Mouse (Mus musculus): ENCODE measurements around the gene Spc24.
A peak's percentile ranks its signal among the peaks of the same experiment; 100 is the strongest.

Spc24 gene

DNA sequence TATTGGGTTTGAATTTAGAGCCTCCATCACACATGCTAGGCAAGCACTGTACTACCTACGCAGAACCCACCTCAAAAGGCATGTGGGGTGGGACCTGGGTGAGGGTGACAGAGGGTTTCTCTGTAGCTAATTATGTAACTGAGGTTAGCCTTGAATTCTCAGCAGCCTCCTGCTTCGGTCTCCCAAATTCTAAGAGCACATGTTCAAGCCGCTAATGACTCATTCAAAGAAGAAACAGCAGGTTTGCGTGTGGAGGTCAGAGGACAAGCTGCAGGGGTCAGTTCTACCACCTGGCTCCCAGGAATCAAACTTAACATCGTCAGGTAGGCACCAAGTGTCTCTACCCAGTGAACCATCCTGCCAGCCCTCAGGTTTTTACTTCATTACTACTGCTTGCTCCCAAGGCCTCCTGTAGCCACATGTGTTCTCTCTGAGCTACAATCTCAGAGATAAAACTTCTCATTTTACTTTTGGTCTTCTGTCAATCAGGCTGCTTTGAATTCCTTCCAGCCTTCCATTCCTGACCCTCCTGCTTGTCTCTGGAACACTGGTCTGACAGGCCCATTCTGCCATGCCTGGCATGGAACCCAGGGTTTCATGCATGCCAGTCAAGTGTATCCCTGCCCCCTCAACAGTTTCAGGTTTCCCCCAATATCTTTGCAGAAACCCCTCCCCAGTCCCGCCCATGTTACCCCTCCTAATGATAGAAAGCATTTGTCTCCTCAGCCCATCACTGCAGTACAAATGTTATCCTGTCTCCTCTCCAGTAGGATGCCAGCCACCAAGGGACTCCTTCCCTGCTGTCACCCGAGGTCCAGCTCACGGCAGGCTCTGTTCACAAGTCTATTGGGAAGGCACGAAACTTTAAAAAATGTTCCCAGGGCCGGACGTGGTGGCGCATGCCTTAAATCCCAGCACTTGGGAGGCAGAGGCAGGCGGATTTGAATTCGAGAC is 1.2 kb downstream of the Spc24 start:
- no peak for TF ChIP-seq GATA4 (IDR thresholded peaks at IDR 0.05; ENCODE audit: insufficient replicate concordance, low read length)

DNA sequence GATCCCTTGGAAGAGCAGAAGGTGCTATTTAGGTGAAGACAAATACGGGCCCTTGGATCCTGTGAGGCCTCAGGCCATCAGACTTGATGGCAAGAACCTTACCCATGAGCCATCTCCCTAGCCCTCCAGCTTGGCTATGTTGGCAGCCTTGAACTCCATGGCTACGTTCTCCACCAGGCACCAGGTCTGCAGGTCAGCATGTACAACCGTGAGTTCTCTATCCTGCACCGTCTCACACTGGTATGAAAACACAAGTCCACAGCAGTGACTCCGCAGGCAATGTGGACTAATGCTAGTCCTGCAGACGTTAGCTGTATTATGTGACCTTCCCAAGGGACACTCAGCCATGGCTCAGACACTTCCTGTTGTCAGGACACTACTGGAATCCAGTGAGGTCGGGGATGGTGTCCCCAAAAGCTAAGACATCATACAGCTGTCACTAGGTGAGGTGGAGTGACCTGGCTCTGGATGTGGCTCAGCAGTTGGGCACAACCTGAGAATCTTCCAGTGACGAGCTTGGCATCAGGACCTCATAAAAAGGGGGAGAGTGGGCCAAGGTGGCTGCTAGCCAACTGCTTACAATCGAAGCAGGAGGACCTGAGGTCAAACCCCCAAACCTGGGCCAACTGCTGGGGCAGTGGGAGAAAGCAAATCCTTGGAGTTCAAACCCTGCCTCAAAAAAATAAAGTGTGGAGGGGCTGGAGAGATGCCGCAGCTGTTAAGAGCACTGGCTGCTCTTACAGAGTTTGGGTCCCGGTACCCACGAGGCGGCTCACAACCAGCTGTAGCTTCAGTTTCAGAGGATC is 5.4 kb downstream of the Spc24 start:
- no peak for TF ChIP-seq GATA4 (IDR thresholded peaks at IDR 0.05; ENCODE audit: insufficient replicate concordance, low read length)

GRCm38 (mm10) chr9:21754003-21754402 is 6.1 kb downstream of the Spc24 start:
- no peak for TF ChIP-seq GATA4 (IDR thresholded peaks at IDR 0.05; ENCODE audit: insufficient replicate concordance, low read length)

- TF ChIP-seq GATA4 (IDR thresholded peaks at IDR 0.05; ENCODE audit: insufficient replicate concordance, low read length): no peak
Observed at GRCm38 (mm10) chr9:21752252-21752792, 7.8 kb downstream of the Spc24 start.

DNA sequence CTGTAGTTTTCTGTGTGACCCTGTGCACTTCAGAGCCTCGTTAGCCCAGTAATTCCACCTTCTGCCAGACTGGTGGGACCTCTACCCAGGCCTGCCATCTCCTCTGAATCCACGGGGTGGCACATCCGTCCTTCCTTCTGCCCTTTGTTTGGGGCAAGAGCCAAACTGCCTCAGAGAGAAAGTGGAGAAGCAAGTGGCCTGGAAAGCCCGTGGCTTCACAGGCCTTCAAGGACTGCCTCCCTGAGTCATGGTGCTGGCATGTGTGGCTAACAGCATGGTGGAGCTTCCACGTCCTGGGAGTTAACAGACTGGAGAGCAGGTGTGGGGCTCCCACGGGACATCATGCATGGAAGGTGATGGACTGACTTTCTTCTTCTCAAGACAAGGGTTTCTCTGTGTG is 8.8 kb downstream of the Spc24 start:
- no peak for TF ChIP-seq GATA4 (IDR thresholded peaks at IDR 0.05; ENCODE audit: insufficient replicate concordance, low read length)

DNA sequence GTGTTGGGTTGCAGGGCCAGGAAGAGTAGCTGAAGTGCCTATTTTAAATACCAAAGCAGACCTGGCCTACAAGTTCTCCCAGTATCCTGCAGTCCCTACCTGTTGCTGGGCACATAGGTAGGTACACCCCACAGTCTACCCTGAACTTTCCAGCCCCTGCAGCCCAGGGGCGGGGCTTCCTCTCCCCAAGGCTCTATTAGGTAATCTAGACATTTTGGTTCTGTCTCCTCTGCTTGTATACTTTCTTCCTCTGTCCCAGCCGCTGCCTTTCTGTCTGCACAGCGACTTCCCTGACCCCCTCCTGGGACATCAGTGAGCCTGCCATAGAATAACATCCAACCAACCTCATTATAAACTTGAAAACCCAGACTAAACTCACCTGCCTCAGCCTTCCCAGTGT is 9.7 kb downstream of the Spc24 start:
- no peak for TF ChIP-seq GATA4 (IDR thresholded peaks at IDR 0.05; ENCODE audit: insufficient replicate concordance, low read length)

DNA sequence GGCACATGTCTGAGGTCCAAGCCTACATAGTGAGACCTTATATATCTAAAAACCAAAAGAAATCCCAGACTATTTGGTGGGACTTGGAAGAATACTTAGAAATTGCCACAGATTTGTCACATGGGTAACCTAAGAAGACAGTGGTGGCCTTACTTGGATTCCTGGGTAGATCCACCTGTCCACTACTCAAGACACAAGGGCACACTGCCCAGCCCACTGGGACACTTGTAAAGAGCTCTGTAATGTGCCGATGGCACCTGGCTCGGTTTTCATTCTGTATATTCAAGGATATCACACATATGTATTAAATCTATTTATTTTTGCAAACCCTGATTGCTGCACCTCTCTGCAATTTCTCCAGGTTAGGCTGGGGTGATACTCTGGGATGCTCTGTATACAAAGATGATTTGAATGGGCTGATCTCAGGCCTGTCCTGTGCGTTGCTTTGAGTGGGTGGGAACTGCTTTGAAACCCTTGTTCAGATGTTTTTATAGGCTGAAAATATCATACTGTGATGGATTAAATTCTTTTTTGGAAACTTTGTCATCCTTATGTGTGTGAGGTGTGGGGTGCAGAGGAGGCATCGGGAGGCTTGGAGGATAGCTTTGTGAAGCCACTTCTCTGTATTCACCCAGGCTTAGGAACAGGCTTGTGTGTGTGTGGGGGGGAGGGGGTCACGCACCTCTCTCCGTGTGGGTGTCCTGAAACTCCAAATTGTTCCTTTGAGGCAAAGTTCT is 10.6 kb downstream of the Spc24 start:
- TF ChIP-seq GATA4 (IDR thresholded peaks at IDR 0.05; ENCODE audit: insufficient replicate concordance, low read length): no peak

DNA sequence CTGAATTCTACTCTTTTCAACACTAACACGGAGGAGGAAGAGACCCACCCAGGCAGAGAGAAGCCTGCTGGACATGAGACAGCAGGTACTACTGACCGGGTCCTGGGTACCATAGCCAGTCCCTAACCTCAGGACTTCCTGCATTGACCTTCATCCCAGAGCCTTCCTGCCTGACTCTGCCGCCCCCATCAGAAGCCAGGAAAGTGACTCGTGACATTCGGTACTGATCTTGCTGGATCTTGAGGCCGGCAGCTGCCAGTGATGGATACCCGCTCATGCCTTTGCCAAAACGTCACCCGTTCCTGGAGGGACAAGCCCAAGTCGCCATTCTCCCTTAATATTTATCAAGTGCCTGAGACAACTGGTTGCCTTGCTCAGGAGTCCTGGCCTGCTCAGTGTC is 11.6 kb downstream of the Spc24 start:
- no peak for TF ChIP-seq GATA4 (IDR thresholded peaks at IDR 0.05; ENCODE audit: insufficient replicate concordance, low read length)

DNA sequence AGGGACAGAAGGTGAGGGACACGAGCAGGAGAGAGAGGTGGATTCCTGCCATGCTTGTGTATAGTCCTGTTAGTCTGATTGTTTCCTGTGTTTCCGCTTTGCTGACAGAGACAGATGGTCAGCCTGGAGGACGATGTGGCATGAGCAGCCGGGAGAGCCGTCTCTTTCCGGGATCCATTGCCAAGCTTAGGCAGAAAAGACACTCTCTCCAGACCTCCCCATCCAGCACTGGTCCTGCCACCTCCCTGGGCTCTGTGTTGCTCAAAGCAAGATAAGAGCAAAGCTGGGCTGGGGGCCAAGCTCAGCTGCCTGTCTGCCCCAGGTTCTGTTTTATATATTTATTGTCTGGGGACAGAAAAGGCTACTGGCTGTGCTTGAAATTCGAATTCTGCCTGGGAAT is 12.1 kb downstream of the Spc24 start:
- peak; percentile 62; the same call in 1 of the 2 replicates for TF ChIP-seq GATA4 (IDR thresholded peaks at IDR 0.05; ENCODE audit: insufficient replicate concordance, low read length)

GRCm38 (mm10) chr9:21747238-21747774 is 12.8 kb downstream of the Spc24 start:
- no peak for TF ChIP-seq GATA4 (IDR thresholded peaks at IDR 0.05; ENCODE audit: insufficient replicate concordance, low read length)

- no peak for TF ChIP-seq GATA4 (IDR thresholded peaks at IDR 0.05; ENCODE audit: insufficient replicate concordance, low read length)
Observed at GRCm38 (mm10) chr9:21741514-21741913, 18.6 kb downstream of the Spc24 start.

DNA sequence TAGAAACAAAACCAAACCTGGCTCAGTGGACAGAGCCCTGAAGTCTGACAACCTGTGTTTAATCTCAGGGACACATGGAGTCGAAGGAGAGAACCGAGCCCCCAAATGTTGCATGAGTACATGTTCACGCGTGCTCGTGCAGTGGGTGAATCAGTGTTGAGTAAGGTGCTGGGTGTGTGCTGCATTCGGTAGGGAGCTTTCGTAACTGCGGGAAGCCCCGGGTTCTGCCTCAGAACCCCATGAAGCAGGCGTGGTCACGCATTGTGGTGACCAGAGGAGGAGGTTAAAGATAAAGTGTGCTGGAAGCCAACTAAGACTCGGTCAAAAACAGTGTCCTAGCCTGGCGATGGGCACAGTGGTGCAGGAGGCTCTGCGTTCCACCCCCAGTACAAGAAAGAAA is 19.7 kb downstream of the Spc24 start:
- no peak for TF ChIP-seq GATA4 (IDR thresholded peaks at IDR 0.05; ENCODE audit: insufficient replicate concordance, low read length)

DNA sequence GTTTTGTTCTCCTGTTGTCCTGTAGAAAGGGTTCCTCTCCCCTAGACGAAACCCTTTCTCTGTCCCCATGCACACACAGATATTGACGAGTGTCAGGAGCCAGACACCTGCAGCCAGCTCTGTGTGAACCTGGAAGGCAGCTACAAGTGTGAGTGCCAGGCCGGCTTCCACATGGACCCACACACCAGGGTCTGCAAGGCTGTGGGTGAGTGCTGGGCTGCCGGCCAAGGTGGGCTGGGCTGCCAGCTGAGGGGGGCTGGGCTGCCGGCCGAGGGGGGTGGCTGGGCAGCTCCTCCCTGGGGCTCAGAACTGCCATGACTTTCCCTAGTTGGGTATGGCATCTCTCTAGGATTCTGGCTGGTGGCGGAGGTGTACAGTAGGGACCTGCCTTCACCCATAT is 21.3 kb downstream of the Spc24 start:
- no peak for TF ChIP-seq GATA4 (IDR thresholded peaks at IDR 0.05; ENCODE audit: insufficient replicate concordance, low read length)

GRCm38 (mm10) chr9:21737188-21737587 is 22.9 kb downstream of the Spc24 start:
- TF ChIP-seq GATA4 (IDR thresholded peaks at IDR 0.05; ENCODE audit: insufficient replicate concordance, low read length): no peak

GRCm38 (mm10) chr9:21736580-21736979 is 23.5 kb downstream of the Spc24 start:
- TF ChIP-seq GATA4 (IDR thresholded peaks at IDR 0.05; ENCODE audit: insufficient replicate concordance, low read length): no peak
